Mouse (Mus musculus) cerebellum, adult 9-11 months (tissue): ENCODE results near the gene Gm21874.
"Not testable (repeated sequence)": the region's sequence is repeated elsewhere in the genome, so short reads cannot be mapped to it uniquely, and the experiment has no call there.

ENCODE experiments used
- DNase-seq: peaks from one replicate; pipeline ENCODE4 v3.0.0; 2022

Gm21874 gene

GRCm38 (mm10) chrY:9416048-9416447 is at the start of gene Gm21874:
Gene Gm21874 (minus strand): TSS chrY:9416148.
- DNase-seq, result not testable (repeated sequence)
